Mouse (Mus musculus): ENCODE measurements around the gene Gmcl1. TPM values are rescaled to one million over a fixed set of nuclear protein-coding genes. Genes with fewer than 3 reads are reported as not detected.

Gene Gmcl1
- total RNA-seq (2017), result 23.1 and 33.3 TPM in 2 replicates

DNA sequence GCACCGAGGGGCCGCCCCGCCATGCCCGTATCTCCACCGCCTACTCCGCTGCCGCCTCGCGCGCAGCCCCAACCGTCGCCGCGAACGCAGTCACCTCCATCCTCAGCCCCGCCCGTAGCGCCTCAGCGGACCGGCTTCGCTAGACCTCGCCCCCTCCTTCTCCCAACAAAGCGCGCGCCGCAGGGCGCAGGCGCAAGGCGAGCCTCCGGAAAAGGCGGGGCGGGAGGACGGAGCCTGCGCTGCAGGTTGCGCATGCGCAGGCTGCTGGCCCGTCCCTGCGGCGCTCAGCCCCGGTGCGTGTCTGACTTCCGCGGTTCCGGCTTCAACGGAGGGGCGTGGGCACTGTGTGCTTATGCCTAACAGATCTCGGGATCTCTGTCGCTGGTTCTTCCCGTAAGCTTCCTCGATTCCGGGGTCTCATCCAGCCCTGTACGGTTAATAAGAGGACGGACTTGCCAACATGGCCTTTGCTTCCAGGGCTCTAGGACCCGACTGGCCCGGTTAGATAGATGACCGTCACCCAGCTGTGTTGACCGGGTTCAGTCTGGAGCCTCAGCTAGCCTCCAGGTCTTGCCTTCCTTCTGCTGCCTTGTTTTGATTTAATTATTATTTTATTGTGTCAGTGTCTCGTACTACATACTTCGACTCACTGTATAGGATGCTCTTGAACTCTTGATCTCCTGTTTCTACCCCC lies at the start of gene Gmcl1:
Gene Gmcl1, minus strand, starts transcription at position 201 of the 694 bp plus-strand sequence.
- peak; percentile 89 for ATAC-seq (replicated peaks; ENCODE audit: low read depth, poor library complexity, severe bottlenecking)

DNA sequence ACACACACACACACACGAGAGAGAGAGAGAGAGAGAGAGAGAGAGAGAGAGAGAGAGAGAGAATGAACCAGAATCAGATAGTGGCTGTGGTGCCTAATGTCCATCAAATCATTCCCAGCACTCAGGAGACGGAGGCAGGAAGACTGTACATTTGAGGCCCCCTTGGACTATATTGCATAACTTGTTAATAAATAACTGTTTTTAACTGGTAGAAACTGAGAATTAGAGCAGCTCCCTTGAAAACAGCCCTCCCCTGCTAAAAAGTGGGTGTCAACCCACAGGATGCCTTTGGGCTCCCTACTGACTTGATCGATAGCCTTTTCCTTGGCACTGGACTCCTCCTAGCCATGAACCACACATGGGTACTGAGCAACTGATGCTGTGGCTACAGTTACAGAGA lies 49.2 kb upstream of the Gmcl1 start:
- no peak for ATAC-seq (replicated peaks; ENCODE audit: low read depth, poor library complexity, severe bottlenecking)

DNA sequence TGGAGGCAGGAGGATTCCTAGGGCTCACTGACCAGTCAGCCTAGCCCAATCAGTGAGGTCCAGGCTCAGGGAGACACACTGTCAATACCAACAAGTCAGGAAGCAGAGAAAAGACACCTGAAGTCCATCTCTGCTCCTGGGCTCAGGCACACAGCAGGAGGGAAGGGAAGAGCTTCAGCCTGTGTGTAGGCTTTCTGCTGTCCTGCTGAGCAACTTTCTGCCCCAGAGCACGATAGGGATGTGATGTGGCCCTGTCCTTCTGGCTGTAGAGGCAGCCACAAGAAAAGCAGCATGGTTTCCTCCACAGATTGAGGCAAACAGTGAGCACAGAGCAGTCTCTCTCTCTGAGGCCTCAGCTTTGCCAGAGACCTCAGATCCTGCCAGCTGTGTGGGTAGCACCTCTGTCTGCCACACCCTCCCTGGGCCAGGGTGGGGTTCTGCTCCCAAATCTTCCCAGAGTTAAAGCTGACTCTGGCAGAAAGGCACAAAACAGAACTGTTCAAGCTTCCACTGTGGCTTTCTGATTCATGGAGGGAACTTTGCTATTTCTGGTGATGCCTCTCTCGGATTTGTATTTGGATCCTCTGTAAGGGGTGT lies 48.3 kb upstream of the Gmcl1 start:
- no peak for ATAC-seq (replicated peaks; ENCODE audit: low read depth, poor library complexity, severe bottlenecking)

DNA sequence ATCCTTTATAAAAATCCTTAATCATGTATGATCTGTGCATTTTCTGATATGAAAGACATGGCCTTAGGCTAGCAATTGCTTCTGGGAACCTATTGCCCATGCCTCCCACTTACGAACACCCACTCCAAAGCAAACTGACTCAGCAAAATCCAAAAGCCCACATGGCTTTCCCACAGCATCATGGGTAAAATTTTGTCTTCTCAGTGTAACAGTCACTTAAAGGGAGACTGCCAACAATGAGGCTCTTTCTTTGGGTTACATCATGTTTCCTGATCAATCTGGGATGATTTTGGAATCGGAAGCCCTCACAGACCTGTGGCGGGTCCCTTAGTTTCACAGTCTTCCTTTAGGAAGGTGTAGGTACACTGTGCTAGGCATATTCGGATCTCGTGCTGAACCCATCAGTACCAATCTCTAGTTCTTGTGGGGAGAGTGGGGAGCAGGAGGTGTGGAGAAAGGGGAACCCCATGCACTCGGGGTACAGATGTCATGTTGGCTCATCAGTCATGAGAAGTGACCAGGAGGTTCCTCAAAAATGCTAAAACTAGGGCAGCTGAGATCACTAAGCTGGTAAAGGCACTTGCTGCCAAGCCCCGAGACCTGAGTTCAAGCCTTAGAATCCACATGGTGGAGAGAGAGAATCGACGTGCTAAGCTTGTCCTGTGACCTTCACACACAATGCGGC lies 45.9 kb upstream of the Gmcl1 start:
- ATAC-seq (replicated peaks; ENCODE audit: low read depth, poor library complexity, severe bottlenecking), result peak; percentile 30; the same call in 1 of the 2 replicates

GRCm38 (mm10) chr6:86777181-86777580 lies 44.0 kb upstream of the Gmcl1 start:
- peak; percentile 77 for ATAC-seq (replicated peaks; ENCODE audit: low read depth, poor library complexity, severe bottlenecking)

GRCm38 (mm10) chr6:86776706-86777071 lies 43.5 kb upstream of the Gmcl1 start:
- no peak for ATAC-seq (replicated peaks; ENCODE audit: low read depth, poor library complexity, severe bottlenecking)

DNA sequence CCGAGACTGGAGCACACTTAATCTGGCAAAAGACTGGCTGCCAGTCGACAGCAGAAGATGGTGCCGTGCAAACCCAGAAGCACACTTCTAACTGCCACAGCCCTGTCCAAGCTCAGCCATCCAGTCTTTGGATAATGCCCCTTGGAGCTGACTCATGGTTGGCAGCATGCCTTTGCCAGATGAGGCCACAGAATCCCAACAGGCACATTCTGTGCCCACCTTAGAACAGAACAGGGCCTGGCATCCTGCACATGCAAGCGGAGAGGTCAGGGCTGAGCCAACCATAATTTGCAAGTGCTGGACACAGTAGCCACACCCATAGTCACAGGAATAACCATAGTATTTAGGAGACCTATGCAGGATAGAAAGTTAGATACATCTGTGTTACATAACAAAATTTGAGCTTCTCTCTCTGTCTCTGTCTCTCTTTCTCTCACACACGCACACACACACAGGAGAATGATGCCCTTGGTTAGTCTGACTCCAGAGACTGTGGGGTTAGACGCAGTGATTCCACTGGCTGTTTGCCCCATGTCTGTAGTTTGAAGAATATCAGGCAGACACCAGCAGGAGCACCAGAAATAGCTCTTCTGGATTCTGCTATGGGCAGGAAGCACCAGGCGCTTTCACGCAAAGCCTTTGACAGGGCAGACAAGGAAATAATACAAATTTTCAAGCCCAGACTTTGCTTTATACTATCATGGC lies 43.0 kb upstream of the Gmcl1 start:
- no peak for ATAC-seq (replicated peaks; ENCODE audit: low read depth, poor library complexity, severe bottlenecking)

DNA sequence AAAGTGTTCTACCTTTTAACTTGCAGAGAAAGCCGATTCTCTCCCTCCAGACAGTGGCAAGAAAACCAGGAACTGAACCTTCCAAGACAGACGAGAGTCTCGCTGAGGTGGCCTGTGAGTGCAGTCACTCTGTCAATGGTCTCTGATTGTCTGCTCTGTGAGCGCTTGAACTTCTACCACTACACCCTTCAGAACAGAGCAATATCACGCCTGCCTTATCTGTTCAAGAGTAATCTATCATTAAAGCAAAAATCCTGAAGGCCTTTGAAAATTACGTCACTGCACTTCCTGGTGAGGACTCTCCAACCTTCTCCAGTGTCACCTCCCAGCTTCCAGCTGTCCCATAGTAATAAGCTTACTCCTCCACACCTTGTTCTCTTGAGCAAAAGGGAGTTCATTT lies 41.8 kb upstream of the Gmcl1 start:
- no peak for ATAC-seq (replicated peaks; ENCODE audit: low read depth, poor library complexity, severe bottlenecking)

GRCm38 (mm10) chr6:86773830-86774229 lies 40.6 kb upstream of the Gmcl1 start:
- no peak for ATAC-seq (replicated peaks; ENCODE audit: low read depth, poor library complexity, severe bottlenecking)

- ATAC-seq (replicated peaks; ENCODE audit: low read depth, poor library complexity, severe bottlenecking), result no peak
Observed at GRCm38 (mm10) chr6:86772631-86773030, 39.4 kb upstream of the Gmcl1 start.

DNA sequence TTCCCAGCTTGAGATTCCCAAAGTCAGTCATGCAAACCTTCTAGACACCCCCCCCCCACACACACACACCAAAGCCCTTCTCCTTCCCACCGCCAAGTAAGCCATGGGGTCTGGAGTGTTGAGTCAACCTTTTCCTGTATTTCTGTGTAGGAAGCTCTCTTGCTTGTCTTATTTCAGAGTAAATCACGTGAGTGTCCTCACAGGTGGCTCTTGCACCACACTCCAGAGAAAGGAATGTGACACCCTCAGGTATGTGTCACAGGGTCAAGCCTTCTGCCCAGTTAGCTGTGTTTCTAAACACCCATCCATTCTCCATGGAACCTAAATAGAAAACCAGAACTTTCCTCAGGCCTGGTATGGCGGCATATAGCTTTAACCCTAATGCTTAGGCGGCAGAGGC lies 35.8 kb upstream of the Gmcl1 start:
- ATAC-seq (replicated peaks; ENCODE audit: low read depth, poor library complexity, severe bottlenecking), result no peak

- ATAC-seq (replicated peaks; ENCODE audit: low read depth, poor library complexity, severe bottlenecking), result no peak
Observed at GRCm38 (mm10) chr6:86768186-86768776, 35.1 kb upstream of the Gmcl1 start.

GRCm38 (mm10) chr6:86767465-86767864 lies 34.3 kb upstream of the Gmcl1 start:
- ATAC-seq (replicated peaks; ENCODE audit: low read depth, poor library complexity, severe bottlenecking), result no peak

- ATAC-seq (replicated peaks; ENCODE audit: low read depth, poor library complexity, severe bottlenecking), result no peak
Observed at GRCm38 (mm10) chr6:86765637-86766059, 32.5 kb upstream of the Gmcl1 start.

DNA sequence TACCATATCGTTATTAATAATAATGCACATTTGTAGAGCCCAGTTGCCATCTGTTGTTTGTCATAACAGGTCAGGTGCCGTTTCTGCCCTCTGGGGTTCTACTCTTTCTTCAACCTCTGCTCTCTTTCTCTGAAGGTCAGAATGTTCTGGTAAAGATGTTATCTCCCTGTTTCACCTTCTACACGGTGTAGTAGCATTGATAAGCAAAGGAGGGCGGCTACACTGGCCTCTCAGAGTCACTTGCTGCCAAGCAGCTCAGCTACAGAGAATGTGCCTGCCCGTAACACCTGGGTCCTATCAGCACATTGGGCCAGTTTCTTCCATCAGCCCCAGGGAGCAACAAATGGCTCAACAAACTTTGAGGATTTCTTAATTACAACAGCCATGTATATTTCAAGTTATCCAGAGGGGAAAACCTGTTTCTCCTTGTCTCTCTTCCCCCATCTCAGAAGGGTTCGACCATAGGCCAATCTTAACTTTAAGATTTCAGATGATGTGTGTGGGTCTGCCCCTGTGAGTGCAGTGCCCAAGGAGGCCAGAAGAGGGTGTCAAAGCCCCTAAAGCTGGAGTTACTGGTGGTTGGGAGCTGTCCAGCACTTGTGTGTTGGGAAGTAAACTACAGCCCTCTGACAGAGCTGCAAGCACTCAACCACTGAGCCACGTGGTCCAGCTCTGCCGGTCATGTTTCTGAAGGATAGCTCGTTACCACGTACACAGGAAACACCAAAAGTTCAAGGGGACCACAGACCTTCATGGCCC lies 21.1 kb upstream of the Gmcl1 start:
- no peak for ATAC-seq (replicated peaks; ENCODE audit: low read depth, poor library complexity, severe bottlenecking)

GRCm38 (mm10) chr6:86752843-86753485 lies 19.8 kb upstream of the Gmcl1 start:
- ATAC-seq (replicated peaks; ENCODE audit: low read depth, poor library complexity, severe bottlenecking), result no peak

DNA sequence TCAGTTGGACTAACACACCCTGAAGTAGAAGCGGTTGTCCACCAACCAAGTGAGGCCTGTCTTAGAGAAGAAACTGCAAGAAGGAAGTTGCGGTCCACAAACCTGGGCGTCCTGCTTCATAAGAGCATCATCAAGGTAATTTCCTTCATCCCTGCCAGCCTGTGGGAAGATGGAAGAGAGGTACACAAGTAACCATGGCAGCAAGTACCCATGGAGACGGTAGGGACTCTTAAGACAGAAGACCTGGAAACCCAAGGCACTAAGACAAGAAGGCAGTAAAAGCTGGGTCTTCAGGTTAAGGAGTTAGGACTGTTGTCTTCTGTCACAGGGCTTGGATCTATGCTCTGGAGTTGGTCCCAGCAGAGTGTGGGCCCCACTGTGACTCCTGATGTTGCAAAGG lies 17.8 kb upstream of the Gmcl1 start:
- no peak for ATAC-seq (replicated peaks; ENCODE audit: low read depth, poor library complexity, severe bottlenecking)

DNA sequence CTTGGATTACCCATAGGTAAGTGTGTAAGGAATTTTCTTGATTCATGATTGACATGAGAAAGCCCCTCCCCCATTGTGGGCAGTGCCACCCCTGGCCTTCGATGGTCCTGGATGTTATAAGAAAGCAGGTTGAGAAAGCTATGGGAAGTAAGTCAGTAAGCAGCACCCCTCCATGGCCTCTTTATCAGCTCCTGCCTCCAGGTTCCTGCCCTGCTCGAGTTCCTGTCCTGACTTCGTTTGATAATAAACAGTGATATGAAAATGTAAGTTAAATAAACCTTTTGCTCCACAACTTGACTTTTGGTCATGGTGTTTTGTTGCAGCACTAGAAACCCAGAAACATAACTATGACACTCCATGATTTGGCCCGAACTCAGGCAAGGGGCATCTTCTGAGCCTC lies 16.6 kb upstream of the Gmcl1 start:
- no peak for ATAC-seq (replicated peaks; ENCODE audit: low read depth, poor library complexity, severe bottlenecking)

DNA sequence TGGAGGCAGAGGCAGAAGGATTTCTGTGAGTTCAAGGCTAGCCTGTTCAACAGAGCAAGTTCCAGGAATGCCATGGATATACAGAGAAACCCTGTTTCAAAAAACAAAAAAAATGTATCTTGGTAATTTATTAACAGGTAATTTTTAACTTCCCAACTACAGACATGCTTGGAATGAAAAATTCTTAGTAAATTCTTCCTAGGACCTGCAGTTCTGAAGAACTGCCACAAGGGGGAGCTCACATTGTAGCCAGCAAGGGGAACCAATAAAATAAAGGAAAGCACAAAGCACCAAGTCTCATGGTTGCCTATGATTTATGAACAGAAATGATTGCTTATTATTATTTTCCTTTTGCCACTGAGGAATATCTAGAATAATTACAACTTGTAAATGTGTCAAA lies 14.0 kb upstream of the Gmcl1 start:
- ATAC-seq (replicated peaks; ENCODE audit: low read depth, poor library complexity, severe bottlenecking), result peak; percentile 73; the same call in 1 of the 2 replicates
